Mouse (Mus musculus): ENCODE data around the gene Sh3gl2. TPM values are rescaled to one million over a fixed set of nuclear protein-coding genes. Genes with fewer than 3 reads are reported as not detected.

The Sh3gl2 gene
- polyA plus RNA-seq, 1 experiment from 2014 or later: 12.4 TPM

- Histone ChIP-seq H3K27ac (replicated peaks) (no peak overlapping the region), H3K4me2 (replicated peaks) (no peak overlapping the region)
- 85% methylated on average over 3 of the region's 3 CpGs for WGBS
These were observed 36.7 kb downstream of the Sh3gl2 start for GRCm38 (mm10) chr4:85241675-85242074.

DNA sequence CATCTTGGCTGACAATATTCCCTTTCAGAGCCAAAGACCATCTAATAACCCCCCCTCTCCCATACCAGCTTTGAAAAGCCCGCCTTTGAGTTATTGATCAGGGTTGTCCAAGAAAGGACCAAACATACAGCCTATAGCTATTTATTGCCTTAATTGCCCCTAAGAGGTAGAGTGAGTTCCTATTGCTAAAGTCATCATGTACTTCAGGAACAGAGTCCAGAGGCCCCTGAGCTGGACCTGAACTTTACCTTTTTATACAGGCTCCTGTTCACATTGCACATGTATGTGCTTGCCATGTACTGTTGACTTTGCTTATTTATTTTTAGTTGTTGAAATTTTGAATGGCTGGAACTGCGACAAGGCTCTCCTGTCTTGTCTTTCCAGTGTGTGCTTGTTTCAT is 37.6 kb downstream of the Sh3gl2 start:
- Histone ChIP-seq H3K9me3 (no peaks in the 10 kb centered on the region), H3K27ac (replicated peaks) (no peak overlapping the region), H3K4me3 (no peak overlapping the region), H3K36me3 (no peaks in the 10 kb centered on the region), H3K27me3 (no peaks in the 10 kb centered on the region), H3K9ac (replicated peaks) (no peak overlapping the region), H3K4me1 (no peaks in the 10 kb centered on the region), H3K4me2 (replicated peaks) (no peak overlapping the region)
- WGBS: 83% methylated on average over 2 of the region's 2 CpGs
- no peak for ATAC-seq (ENCODE audit: low FRiP score, low read depth)

More at GRCm38 (mm10) chr4:85241675-85242074, 36.7 kb downstream of the Sh3gl2 start:
- Histone ChIP-seq H3K4me3 (no peak overlapping the region), H3K9me3 (no peaks in the 10 kb centered on the region), H3K27me3 (no peaks in the 10 kb centered on the region), H3K9ac (replicated peaks) (no peak overlapping the region), H3K36me3 (no peaks in the 10 kb centered on the region), H3K4me1 (no peaks in the 10 kb centered on the region)
- no peak for ATAC-seq (ENCODE audit: low FRiP score, low read depth)

DNA sequence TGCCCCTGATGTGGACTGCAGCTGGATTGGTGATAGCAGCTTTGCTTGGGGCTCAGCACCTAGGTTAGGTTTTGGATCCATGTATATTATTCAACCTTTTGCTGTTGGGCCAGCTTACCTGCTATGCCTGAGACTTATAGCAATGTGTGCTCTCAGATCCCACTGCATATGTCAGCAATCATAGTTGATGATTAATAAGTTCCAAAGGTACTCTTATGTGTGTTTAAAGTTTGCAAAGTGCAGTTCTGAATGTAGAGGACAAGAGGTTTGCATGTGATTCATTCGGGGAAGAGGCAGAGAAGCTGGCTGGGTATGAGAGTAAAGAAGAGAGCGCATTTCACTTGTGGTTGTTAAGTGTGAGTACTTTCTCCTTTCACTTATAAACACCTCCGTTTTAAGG is 43.7 kb downstream of the Sh3gl2 start:
- Histone ChIP-seq H3K36me3 (no peaks in the 10 kb centered on the region), H3K4me3 (no peak overlapping the region), H3K27me3 (peaks cover 4% of the 10 kb centered on the region; the same call in 1 of the 2 replicates), H3K4me2 (replicated peaks) (no peak overlapping the region), H3K9me3 (no peaks in the 10 kb centered on the region), H3K4me1 (peaks cover 6% of the 10 kb centered on the region; the same call in 1 of the 2 replicates), H3K27ac (replicated peaks) (no peak overlapping the region), H3K9ac (replicated peaks) (no peak overlapping the region)
- no peak for ATAC-seq (ENCODE audit: low FRiP score, low read depth)
- 92% methylated on average over 3 of the region's 3 CpGs for WGBS

DNA sequence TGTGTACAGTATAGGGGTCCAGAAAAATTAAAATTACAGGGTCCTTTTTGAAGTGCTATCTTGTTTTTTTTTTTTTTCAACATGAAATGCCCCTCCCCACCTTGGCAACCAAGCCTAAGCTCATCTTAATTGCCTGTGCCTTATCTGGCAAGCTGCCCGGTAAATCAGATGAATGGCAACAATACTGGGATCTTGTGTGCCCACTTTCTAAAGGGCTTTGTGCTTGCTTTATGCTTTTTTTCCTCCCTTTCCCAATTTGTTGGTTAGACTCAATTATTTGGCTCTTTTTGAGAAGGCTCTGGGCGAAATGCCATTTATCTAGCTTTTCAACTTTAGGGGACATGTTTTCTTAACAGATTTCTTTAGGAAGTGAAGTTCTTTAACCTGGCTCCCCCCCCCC is 45.3 kb downstream of the Sh3gl2 start:
- H3K27me3 ChIP-seq: peaks cover 4% of the 10 kb centered on the region; the same call in 1 of the 2 replicates
- WGBS: 20% methylated on average over 2 of the region's 2 CpGs
- peak; percentile 66; the same call in 1 of the 2 replicates for ATAC-seq (ENCODE audit: low FRiP score, low read depth)

DNA sequence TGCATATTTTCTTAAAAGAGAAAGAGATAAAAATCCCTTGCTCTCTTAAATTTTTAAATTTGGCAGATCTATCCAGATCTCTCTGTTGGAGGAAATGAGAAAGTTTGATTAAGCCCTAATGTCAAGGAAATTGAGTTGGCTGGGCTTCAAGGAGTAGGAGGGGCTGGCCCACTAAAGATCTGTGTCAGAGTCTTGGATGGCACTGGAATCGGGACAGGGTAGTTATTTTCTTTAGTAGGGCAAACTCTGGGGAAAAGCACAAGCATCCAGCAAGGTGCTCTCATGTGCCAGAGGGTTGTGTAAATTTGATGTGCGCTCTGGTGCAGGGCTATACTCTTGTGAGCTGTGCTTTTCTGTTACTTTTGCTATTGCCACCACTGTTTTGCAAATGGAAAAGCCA is 45.9 kb downstream of the Sh3gl2 start:
- ATAC-seq (ENCODE audit: low FRiP score, low read depth): no peak
- no peak overlapping the region for H3K9ac ChIP-seq (replicated peaks)
- peaks cover 6% of the 10 kb centered on the region; the same call in 1 of the 2 replicates for H3K4me1 ChIP-seq
- no peaks in the 10 kb centered on the region for H3K9me3 ChIP-seq
- peaks cover 4% of the 10 kb centered on the region; the same call in 1 of the 2 replicates for H3K27me3 ChIP-seq
- 74% methylated on average over 2 of the region's 2 CpGs for WGBS
- H3K4me3 ChIP-seq: no peak overlapping the region
- no peak overlapping the region for H3K4me2 ChIP-seq (replicated peaks)
- H3K27ac ChIP-seq (replicated peaks): no peak overlapping the region
- no peaks in the 10 kb centered on the region for H3K36me3 ChIP-seq

More for the DNA sequence above, 45.3 kb downstream of the Sh3gl2 start:
- no peak overlapping the region for H3K27ac ChIP-seq (replicated peaks)
- H3K36me3 ChIP-seq: no peaks in the 10 kb centered on the region
- H3K4me1 ChIP-seq: peaks cover 6% of the 10 kb centered on the region; the same call in 1 of the 2 replicates
- no peak overlapping the region for H3K9ac ChIP-seq (replicated peaks)
- H3K4me3 ChIP-seq: no peak overlapping the region
- no peaks in the 10 kb centered on the region for H3K9me3 ChIP-seq
- H3K4me2 ChIP-seq (replicated peaks): no peak overlapping the region

DNA sequence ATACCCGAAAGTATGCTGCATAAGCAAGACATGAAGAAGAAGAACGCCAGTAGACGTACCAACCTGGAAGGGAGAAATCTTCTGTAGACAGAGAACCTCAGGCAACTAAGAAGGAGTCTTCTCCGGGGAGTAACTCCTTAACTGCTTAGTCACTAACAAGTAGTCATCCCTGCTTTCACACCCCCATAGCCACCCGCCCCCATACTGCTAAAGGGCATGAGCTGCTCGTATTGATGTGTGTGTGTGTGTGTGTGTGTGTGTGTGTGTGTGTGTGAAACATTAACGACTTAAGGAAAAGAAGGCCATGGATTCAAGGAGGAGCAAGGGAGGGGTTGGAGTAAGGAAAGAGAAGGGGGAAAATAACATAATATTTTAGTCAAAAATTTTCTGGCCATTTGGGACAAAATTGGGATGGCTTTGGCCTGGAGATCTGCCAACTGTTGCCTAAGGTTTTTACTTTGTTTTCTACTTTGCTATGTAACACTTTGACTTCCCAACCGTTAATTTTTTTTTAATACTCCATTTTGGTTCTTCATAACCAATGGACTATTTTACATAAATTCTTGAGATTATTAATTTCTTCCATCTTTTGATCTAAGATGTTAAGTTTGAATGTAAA is 51.0 kb downstream of the Sh3gl2 start:
- no peak for ATAC-seq (ENCODE audit: low FRiP score, low read depth)
- H3K9me3 ChIP-seq: no peaks in the 10 kb centered on the region
- no peak overlapping the region for H3K4me3 ChIP-seq
- 88% methylated on average over 8 of the region's 8 CpGs for WGBS
- peaks cover 19% of the 10 kb centered on the region; the same call in 1 of the 2 replicates for H3K4me1 ChIP-seq
- H3K27me3 ChIP-seq: no peaks in the 10 kb centered on the region; the same call in 1 of the 2 replicates
- H3K4me2 ChIP-seq (replicated peaks): no peak overlapping the region
- H3K27ac ChIP-seq (replicated peaks): no peak overlapping the region
- H3K36me3 ChIP-seq: no peaks in the 10 kb centered on the region
- no peak overlapping the region for H3K9ac ChIP-seq (replicated peaks)

DNA sequence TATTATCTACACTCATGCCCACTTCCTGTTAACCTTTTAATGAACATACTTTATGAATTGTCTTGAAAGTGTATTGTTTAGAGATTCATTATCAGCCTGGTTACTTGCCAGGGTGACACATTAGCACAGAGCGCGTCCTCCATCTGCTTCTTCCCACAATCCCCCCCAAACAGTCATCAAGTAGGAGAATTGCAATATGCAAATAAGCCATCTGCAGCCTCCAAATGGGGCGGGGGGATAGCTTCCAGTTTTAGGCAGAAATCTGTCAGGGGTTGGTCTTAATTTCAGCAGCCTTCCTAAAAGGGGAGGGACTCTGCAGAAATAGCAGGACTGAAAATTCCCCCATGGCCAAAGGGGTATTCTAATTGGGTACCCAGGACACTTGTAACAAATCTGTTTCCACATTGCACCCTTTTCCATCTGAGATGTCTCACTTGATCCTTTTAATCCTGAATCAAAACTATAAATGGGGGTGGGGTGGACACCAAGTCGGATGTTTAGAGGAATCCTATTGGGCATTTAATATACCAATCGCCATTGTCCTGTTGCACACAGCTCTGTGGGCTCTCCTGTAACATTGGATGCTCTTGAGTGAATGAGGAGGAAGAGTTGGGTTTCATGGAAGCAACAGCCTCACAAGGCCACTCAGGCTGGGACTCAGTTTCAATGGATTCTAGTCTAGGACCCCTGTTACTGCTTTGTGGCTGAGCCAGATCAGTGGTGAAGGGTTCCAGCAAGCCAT is 51.7 kb downstream of the Sh3gl2 start:
- peaks cover 14% of the 10 kb centered on the region; the same call in 1 of the 2 replicates for H3K4me1 ChIP-seq
- H3K36me3 ChIP-seq: no peaks in the 10 kb centered on the region
- ATAC-seq (ENCODE audit: low FRiP score, low read depth): peak; percentile 74
- H3K27me3 ChIP-seq: no peaks in the 10 kb centered on the region; the same call in 1 of the 2 replicates
- H3K4me3 ChIP-seq: no peak overlapping the region
- no peaks in the 10 kb centered on the region for H3K9me3 ChIP-seq
- no peak overlapping the region for H3K4me2 ChIP-seq (replicated peaks)
- WGBS: 72% methylated on average over 5 of the region's 5 CpGs
- no peak overlapping the region for H3K27ac ChIP-seq (replicated peaks)
- H3K9ac ChIP-seq (replicated peaks): no peak overlapping the region

DNA sequence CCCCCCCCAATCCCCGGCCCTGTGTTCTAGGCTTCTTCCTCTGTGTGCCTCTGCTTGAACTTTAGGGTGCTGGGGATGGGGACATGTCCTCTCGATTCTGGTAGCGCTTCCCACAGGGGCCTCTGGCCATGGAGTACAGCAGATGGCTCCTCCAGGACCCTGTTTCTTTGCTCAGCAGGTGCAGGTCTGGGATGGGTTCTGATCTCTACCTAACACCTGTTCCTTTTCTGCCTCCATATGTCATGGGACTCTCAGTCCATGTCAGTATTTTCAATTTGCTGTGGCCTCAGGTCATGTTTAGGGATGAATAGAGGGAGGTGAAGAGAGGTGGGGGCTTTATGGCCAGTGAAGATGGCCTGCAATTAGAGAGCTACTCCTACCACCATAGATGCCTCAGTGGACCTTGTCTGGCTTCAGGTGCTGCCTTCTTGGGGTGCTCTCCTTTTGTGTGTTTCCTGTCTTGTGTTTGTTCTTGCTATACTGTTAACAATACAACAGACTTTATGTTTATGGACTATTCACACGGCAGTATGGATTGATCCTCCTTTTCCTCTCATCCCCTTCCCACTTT is 52.9 kb downstream of the Sh3gl2 start:
- peaks cover 14% of the 10 kb centered on the region; the same call in 1 of the 2 replicates for H3K4me1 ChIP-seq
- no peaks in the 10 kb centered on the region for H3K9me3 ChIP-seq
- no peak for ATAC-seq (ENCODE audit: low FRiP score, low read depth)
- no peak overlapping the region for H3K9ac ChIP-seq (replicated peaks)
- no peaks in the 10 kb centered on the region for H3K36me3 ChIP-seq
- H3K4me2 ChIP-seq (replicated peaks): no peak overlapping the region
- H3K27me3 ChIP-seq: no peaks in the 10 kb centered on the region
- H3K4me3 ChIP-seq: no peak overlapping the region
- 84% methylated on average over 4 of the region's 4 CpGs for WGBS
- no peak overlapping the region for H3K27ac ChIP-seq (replicated peaks)

DNA sequence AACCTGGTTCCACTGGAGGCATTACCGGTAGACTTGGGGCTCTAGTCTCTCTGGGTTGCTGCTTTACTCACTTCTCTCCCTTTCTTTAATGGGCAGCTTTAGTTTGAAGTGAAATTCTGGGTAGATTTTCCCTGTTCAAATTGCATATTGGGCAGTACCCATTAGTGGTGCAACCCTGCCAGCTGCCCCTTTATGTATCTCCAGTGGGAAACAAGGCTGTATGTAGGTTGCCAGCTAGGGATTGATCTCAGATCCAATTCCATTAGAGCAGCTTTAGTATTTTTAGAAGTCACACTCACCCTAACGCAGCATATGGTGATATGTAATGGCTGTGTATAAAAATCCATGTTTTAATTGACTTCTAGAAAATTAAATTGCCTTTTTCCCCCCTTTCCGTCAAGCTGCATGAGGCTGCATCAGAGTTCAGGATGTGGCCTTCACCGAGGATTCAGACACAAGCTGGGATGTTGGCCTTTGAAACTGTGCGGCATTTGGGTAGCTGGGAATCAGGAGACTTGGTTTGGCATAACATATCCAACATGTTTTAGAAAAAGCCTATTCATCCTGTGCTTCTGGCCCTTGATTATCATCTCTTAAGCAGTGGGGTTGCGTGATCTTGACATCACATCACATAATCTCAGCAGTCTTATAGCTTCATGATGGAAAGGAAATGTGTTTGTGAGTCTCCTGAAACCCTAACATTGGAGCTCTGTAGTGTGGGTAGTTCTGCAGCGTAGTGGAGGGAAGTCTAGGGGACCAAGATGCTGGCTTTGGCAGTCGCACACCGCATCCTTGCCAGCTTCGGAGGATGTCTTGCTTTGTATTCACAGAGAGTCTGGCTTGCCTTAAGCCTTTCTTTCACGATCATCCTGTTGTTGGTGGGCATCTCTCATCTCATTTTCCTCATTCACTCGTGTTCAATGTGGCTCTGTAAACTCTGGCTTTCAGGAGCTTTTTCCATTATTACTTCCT is 56.0 kb downstream of the Sh3gl2 start:
- H3K9ac ChIP-seq (replicated peaks): no peak overlapping the region
- no peak for ATAC-seq (ENCODE audit: low FRiP score, low read depth)
- H3K36me3 ChIP-seq: no peaks in the 10 kb centered on the region
- H3K9me3 ChIP-seq: no peaks in the 10 kb centered on the region
- H3K4me3 ChIP-seq: no peak overlapping the region
- H3K4me1 ChIP-seq: peaks cover 14% of the 10 kb centered on the region; the same call in 1 of the 2 replicates
- H3K27ac ChIP-seq (replicated peaks): no peak overlapping the region
- H3K4me2 ChIP-seq (replicated peaks): no peak overlapping the region
- 81% methylated on average over 12 of the region's 12 CpGs for WGBS
- H3K27me3 ChIP-seq: no peaks in the 10 kb centered on the region

GRCm38 (mm10) chr4:85262146-85262545 is 57.2 kb downstream of the Sh3gl2 start:
- H3K4me3 ChIP-seq: no peak overlapping the region
- H3K4me1 ChIP-seq: peaks cover 8% of the 10 kb centered on the region; the same call in 1 of the 2 replicates
- no peak for ATAC-seq (ENCODE audit: low FRiP score, low read depth)
- H3K9ac ChIP-seq (replicated peaks): no peak overlapping the region
- no peaks in the 10 kb centered on the region for H3K9me3 ChIP-seq
- H3K36me3 ChIP-seq: no peaks in the 10 kb centered on the region
- WGBS: 72% methylated on average over 6 of the region's 6 CpGs
- no peaks in the 10 kb centered on the region for H3K27me3 ChIP-seq
- H3K4me2 ChIP-seq (replicated peaks): no peak overlapping the region
- H3K27ac ChIP-seq (replicated peaks): no peak overlapping the region

- Histone ChIP-seq H3K4me1 (0 out of 2 replicates have a peak, but pooled peaks cover 3% of the 10 kb centered on the region), H3K4me2 (replicated peaks) (no peak overlapping the region), H3K9ac (replicated peaks) (no peak overlapping the region), H3K9me3 (no peaks in the 10 kb centered on the region), H3K36me3 (no peaks in the 10 kb centered on the region), H3K27me3 (no peaks in the 10 kb centered on the region), H3K27ac (replicated peaks) (no peak overlapping the region), H3K4me3 (no peak overlapping the region)
- no peak for ATAC-seq (ENCODE audit: low FRiP score, low read depth)
- 74% methylated on average over 13 of the region's 13 CpGs for WGBS
These were observed 57.7 kb downstream of the Sh3gl2 start for GRCm38 (mm10) chr4:85262606-85263005.
